Mouse (Mus musculus): ENCODE results near the gene Tmem259. TPM values are rescaled to one million over a fixed set of nuclear protein-coding genes. Genes with fewer than 3 reads are reported as not detected.

Tmem259 gene
- total and polyA plus RNA-seq, 3 experiments: 41.6 to 264 (median 79.8) TPM

DNA sequence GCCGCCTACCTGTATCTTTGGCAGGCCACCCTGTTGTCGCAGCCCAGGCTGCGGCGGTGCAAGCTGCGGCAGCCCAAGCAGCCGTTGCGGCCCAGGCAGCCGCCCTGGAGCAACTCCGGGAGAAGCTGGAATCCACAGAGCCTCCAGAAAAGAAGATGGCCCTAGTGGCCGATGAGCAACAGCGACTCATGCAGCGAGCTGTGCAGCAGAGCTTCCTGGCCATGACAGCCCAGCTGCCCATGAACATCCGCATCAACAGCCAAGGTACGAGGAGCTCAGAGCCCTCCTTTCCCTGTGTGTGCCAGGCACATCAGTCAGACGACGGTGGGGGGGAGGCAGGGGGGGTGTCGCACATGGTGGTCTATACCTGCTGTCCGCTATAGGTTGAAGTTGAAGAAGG, 33.5 kb downstream of the Tmem259 start:
- Histone ChIP-seq H3K9me3 (replicated peaks) (no peaks in the 10 kb centered on the region), H3K27me3 (ENCODE audit: insufficient read depth, low read length) (peaks cover under 1% of the 10 kb centered on the region; the same call in 1 of the 2 replicates), H3K4me3 (ENCODE audit: low read depth, low read length) (no peak overlapping the region), H3K4me1 (ENCODE audit: insufficient read depth, low read depth, low read length) (peaks cover 44% of the 10 kb centered on the region), H3K36me3 (replicated peaks) (peaks cover 82% of the 10 kb centered on the region)
- ATAC-seq (ENCODE audit: extremely low read depth, insufficient number of reproducible peaks, low FRiP score, poor library complexity, severe bottlenecking) (no peak), DNase-seq (ENCODE audit: low spot score) (no peak)
- no peak for TF ChIP-seq GATA2 (IDR thresholded peaks at IDR 0.05; ENCODE audit: borderline replicate concordance, low read depth, low read length)
- no peak for TF ChIP-seq GATA1 (IDR thresholded peaks at IDR 0.05; ENCODE audit: borderline replicate concordance, low read length)
- no peak for TF ChIP-seq CTCF (IDR thresholded peaks at IDR 0.05; ENCODE audit: low read depth, low read length)
- TF ChIP-seq TAL1 (conservative IDR thresholded peaks at IDR 0.05; ENCODE audit: low read depth, low read length): no peak
- no peak for TF ChIP-seq POLR2AphosphoS5 (IDR thresholded peaks at IDR 0.05; ENCODE audit: insufficient replicate concordance, low read depth, low read length)

- DNase-seq (ENCODE audit: low spot score) (no peak), ATAC-seq (ENCODE audit: extremely low read depth, insufficient number of reproducible peaks, low FRiP score, poor library complexity, severe bottlenecking) (no peak)
- no peaks in the 10 kb centered on the region for H3K27me3 ChIP-seq (ENCODE audit: insufficient read depth, low read length)
- peaks cover 50% of the 10 kb centered on the region for H3K4me1 ChIP-seq (ENCODE audit: insufficient read depth, low read depth, low read length)
- peaks cover 89% of the 10 kb centered on the region for H3K36me3 ChIP-seq (replicated peaks)
- TF ChIP-seq POLR2AphosphoS5 (IDR thresholded peaks at IDR 0.05; ENCODE audit: insufficient replicate concordance, low read depth, low read length) (no peak), TAL1 (conservative IDR thresholded peaks at IDR 0.05; ENCODE audit: low read depth, low read length) (no peak), GATA2 (IDR thresholded peaks at IDR 0.05; ENCODE audit: borderline replicate concordance, low read depth, low read length) (no peak), CTCF (IDR thresholded peaks at IDR 0.05; ENCODE audit: low read depth, low read length) (no peak), GATA1 (IDR thresholded peaks at IDR 0.05; ENCODE audit: borderline replicate concordance, low read length) (no peak)
- no peak overlapping the region for H3K4me3 ChIP-seq (ENCODE audit: low read depth, low read length)
- no peaks in the 10 kb centered on the region for H3K9me3 ChIP-seq (replicated peaks)
Observed at GRCm38 (mm10) chr10:79949873-79950272, 34.3 kb downstream of the Tmem259 start.

DNA sequence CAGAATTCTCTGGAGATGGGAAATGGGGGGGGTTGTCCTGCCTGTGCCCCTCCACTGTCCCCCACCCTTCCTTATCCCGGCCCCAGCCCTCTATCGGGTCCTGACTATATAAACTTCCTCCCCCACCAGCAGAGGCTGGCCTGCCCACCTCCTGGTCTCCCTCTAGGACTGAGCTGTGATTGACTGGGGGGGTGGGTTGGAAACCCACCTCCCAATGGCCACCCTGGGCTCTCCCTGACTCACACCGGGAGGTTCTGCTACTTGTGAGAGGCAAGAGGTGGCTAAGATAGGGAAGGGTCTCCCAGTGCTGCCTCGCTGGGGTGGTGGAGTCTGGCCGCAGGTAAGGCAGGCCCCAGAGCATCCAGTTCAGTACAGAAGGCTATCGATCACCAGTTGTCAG, 36.6 kb downstream of the Tmem259 start:
- Histone ChIP-seq H3K36me3 (replicated peaks) (peaks cover 95% of the 10 kb centered on the region), H3K4me3 (ENCODE audit: low read depth, low read length) (no peak overlapping the region), H3K4me1 (ENCODE audit: insufficient read depth, low read depth, low read length) (peaks cover 64% of the 10 kb centered on the region)

DNA sequence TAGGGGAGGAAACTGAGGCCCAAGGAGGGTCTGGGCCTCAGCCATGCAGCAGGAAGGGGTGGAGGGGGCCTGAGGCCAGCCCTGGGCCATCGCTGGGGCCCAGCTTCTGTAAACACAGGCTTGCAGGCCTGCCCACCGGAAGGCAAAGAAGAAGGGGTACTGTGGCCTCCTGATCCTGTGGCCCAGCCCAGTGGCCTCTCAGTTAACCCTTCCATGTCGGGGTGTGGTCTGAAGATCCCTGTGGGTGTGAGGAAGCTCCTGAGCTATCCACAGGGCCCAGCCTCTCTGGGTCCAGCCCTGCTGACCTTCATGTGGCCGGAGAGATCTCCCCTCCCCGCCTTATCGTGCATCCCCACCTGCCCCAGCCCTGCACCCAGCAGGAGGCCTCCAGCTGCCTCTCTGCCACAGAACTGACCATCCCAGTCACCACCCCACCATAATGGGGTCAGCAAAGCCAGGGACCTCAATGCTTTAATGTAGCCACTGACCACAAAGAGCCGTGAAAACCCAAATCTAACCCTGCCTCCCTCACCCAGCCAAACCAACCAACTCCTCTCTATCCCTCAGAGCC, 37.3 kb downstream of the Tmem259 start:
- Histone ChIP-seq H3K9me3 (replicated peaks) (no peaks in the 10 kb centered on the region), H3K27me3 (ENCODE audit: insufficient read depth, low read length) (no peaks in the 10 kb centered on the region), H3K4me3 (ENCODE audit: low read depth, low read length) (peak overlapping the region; percentile 62; the same call in 1 of the 2 replicates), H3K4me1 (ENCODE audit: insufficient read depth, low read depth, low read length) (peaks cover 71% of the 10 kb centered on the region), H3K36me3 (replicated peaks) (peaks cover 98% of the 10 kb centered on the region)
- TF ChIP-seq CTCF (IDR thresholded peaks at IDR 0.05; ENCODE audit: low read depth, low read length): no peak
- DNase-seq (ENCODE audit: low spot score) (peak; percentile 65), ATAC-seq (ENCODE audit: extremely low read depth, insufficient number of reproducible peaks, low FRiP score, poor library complexity, severe bottlenecking) (peak; percentile 52; the same call in 1 of the 2 replicates)

More for the DNA sequence above, 36.6 kb downstream of the Tmem259 start:
- Histone ChIP-seq H3K9me3 (replicated peaks) (no peaks in the 10 kb centered on the region), H3K27me3 (ENCODE audit: insufficient read depth, low read length) (no peaks in the 10 kb centered on the region)
- no peak for TF ChIP-seq CTCF (IDR thresholded peaks at IDR 0.05; ENCODE audit: low read depth, low read length)
- no peak for TF ChIP-seq POLR2AphosphoS5 (IDR thresholded peaks at IDR 0.05; ENCODE audit: insufficient replicate concordance, low read depth, low read length)
- TF ChIP-seq GATA2 (IDR thresholded peaks at IDR 0.05; ENCODE audit: borderline replicate concordance, low read depth, low read length): no peak
- no peak for TF ChIP-seq TAL1 (conservative IDR thresholded peaks at IDR 0.05; ENCODE audit: low read depth, low read length)
- TF ChIP-seq GATA1 (IDR thresholded peaks at IDR 0.05; ENCODE audit: borderline replicate concordance, low read length): no peak
- ATAC-seq (ENCODE audit: extremely low read depth, insufficient number of reproducible peaks, low FRiP score, poor library complexity, severe bottlenecking): no peak
- no peak for DNase-seq (ENCODE audit: low spot score)

DNA sequence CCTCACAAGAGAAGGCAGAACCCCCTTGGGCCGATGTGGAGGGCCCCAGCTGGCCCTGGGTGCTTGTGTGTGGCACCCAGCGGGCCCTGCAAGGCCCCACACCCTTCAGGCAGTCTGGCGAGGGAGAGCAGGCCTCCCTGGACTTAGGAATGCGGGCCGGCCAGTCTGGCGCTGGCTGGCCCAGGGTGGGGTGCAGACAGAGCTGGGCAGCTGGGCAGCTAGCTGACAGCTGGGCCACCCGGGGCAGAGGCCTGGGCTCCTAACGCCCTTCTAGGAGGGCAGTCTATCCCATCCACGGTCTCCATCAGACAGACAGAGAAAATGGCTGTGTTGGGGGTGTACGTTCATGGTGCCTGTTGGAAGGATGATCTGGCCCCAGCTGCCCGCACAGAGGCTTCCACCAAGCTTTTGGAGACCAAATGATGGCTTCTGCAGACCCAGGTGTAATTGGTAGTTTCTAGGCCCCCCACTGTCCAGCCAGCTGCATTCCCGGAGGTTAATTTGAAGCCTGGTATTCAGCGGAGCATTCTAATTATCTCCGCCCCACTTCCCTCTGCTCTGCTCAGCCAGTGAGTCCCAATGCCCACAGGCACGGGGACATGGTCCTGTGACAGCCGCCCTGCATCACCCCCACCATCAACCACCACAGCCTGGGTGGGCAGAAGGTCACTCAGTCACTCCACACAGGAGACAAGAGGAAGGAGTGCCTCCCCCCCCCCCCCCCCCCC, 38.5 kb downstream of the Tmem259 start:
- Histone ChIP-seq H3K27me3 (ENCODE audit: insufficient read depth, low read length) (no peaks in the 10 kb centered on the region), H3K9me3 (replicated peaks) (no peaks in the 10 kb centered on the region), H3K4me1 (ENCODE audit: insufficient read depth, low read depth, low read length) (peaks cover 82% of the 10 kb centered on the region), H3K4me3 (ENCODE audit: low read depth, low read length) (peak overlapping the region; percentile 62; the same call in 1 of the 2 replicates), H3K36me3 (replicated peaks) (peaks cover 98% of the 10 kb centered on the region)
- TF ChIP-seq GATA2 (IDR thresholded peaks at IDR 0.05; ENCODE audit: borderline replicate concordance, low read depth, low read length): no peak
- no peak for TF ChIP-seq CTCF (IDR thresholded peaks at IDR 0.05; ENCODE audit: low read depth, low read length)
- no peak for TF ChIP-seq POLR2AphosphoS5 (IDR thresholded peaks at IDR 0.05; ENCODE audit: insufficient replicate concordance, low read depth, low read length)
- no peak for TF ChIP-seq GATA1 (IDR thresholded peaks at IDR 0.05; ENCODE audit: borderline replicate concordance, low read length)
- no peak for TF ChIP-seq TAL1 (conservative IDR thresholded peaks at IDR 0.05; ENCODE audit: low read depth, low read length)
- ATAC-seq (ENCODE audit: extremely low read depth, insufficient number of reproducible peaks, low FRiP score, poor library complexity, severe bottlenecking) (0 out of 2 replicates have a peak, but pooled peaks have one; percentile 18), DNase-seq (ENCODE audit: low spot score) (peak; percentile 45)

DNA sequence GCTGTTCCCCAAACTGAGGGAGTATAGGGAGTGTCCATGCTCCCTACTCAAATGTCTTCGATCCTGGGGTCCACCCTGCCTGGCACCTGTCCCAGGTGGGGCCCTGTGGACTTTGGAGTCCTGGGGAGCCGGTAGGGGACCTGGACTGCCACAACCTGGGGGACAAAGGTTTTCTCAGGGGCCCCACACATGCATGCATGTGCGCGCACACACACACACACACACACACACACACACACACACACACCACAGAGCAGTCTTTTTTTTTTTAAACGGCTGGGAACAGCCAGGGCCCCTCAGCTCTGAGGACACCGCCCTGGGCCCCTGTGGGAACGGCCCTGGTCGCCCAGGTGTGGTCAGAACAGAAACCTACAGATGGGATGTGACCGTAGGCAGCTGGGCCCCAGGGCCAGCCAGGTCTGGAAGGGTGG, 40.6 kb downstream of the Tmem259 start:
- H3K4me3 ChIP-seq (ENCODE audit: low read depth, low read length): peak overlapping the region; percentile 48; the same call in 1 of the 2 replicates
- H3K4me1 ChIP-seq (ENCODE audit: insufficient read depth, low read depth, low read length): peaks cover 96% of the 10 kb centered on the region
- no peaks in the 10 kb centered on the region for H3K9me3 ChIP-seq (replicated peaks)
- H3K36me3 ChIP-seq (replicated peaks): peaks cover 98% of the 10 kb centered on the region
- H3K27me3 ChIP-seq (ENCODE audit: insufficient read depth, low read length): no peaks in the 10 kb centered on the region
- ATAC-seq (ENCODE audit: extremely low read depth, insufficient number of reproducible peaks, low FRiP score, poor library complexity, severe bottlenecking) (no peak), DNase-seq (ENCODE audit: low spot score) (no peak)
- TF ChIP-seq POLR2AphosphoS5 (IDR thresholded peaks at IDR 0.05; ENCODE audit: insufficient replicate concordance, low read depth, low read length) (no peak), GATA2 (IDR thresholded peaks at IDR 0.05; ENCODE audit: borderline replicate concordance, low read depth, low read length) (no peak), GATA1 (IDR thresholded peaks at IDR 0.05; ENCODE audit: borderline replicate concordance, low read length) (no peak), CTCF (IDR thresholded peaks at IDR 0.05; ENCODE audit: low read depth, low read length) (no peak), TAL1 (conservative IDR thresholded peaks at IDR 0.05; ENCODE audit: low read depth, low read length) (no peak)
